Mouse (Mus musculus): Measurements from ENCODE around the gene Sgtb.
A peak's percentile ranks its signal among the peaks of the same experiment; 100 is the strongest.

Gene Sgtb

DNA sequence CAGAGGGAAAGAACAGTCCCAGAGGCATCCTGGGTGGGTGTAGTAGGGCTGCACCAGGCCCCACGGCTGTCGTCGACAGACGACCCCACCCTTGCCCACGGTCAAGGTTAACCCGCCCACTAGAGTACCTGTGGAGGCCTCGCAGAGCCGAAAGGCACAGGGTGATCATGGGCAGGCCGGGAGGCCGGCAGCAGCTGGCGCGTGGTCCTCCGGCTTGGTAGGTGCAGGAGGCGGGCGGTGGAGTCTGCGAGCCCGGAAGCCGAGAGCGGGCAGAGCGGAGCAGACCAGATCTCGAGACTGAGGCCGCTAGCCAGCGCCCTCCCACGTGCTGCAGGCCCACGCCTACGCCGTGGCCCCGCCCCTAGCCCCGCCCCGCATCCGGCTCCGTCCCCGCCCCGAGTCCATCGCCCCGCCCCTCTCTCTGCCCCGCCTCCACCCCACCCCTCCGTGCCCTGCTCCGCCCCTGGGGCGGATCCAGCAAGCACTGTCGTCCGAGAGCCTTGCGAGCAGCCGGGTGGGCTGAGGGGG is at the start of gene Sgtb, which contains the start of gene Nln:
Gene Sgtb, plus strand, starts transcription at position 454 of the 528 bp plus-strand sequence.
Gene Nln, minus strand, starts transcription at position 327 of the 528 bp plus-strand sequence.
- no peak; the same call in 1 of the 2 replicates for TF ChIP-seq GATA4 (IDR thresholded peaks at IDR 0.05; ENCODE audit: insufficient replicate concordance, low read length)

DNA sequence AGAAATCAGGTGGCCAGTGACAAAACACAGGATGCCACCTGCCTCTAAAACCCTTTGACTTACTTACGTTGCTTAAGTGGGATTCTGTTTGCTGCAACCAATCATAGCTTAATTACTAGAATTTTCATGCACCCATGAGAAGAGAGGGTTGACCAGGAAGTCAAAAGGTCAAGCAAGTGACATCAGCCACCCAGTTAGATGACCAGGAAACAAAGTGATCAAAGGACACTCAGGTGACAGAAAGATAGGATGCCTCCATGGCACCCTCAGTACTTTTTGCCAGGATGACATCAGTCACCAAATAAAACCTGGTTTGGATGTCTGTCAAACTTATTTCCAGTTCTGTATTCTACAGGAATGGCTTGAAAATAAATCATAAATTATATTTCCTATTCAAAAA is 49.3 kb upstream of the Sgtb start:
- TF ChIP-seq GATA4 (IDR thresholded peaks at IDR 0.05; ENCODE audit: insufficient replicate concordance, low read length): no peak

DNA sequence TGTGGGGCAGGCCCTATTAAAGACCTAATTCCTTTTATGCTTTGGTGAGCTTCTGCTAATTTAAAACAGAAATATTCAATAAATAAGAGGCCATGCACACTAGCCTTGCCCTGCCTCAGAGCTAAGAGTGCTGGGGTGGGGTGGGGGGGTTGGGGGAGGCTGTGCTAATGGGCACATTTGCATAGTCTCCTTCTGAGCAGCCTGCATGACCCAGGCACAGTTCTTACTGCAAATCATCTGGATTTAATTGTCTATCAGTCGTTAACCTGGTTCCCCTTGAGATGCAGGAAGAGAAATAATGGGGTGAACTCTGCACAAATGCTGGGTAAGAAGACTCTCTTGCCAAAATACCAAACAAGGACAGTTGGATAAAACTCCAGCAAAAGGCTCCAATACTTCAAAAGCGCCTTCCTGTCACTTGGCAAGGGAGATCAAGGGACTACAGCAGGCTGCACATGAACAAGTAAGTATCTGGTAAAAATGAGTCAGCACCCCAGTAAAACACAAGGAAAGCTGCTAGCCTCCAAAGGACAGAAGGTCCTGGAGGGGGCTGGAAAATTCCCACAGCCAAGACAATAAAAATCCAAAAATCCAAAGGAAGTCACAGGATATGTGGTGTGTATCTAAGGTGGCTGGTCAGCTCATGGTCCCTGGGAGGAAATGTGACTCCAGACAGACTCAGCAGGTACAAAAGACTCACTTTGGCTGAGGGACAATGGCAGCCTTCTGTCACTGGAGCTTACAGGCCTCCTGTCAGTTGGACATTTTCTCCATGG is 47.4 kb upstream of the Sgtb start:
- no peak for TF ChIP-seq GATA4 (IDR thresholded peaks at IDR 0.05; ENCODE audit: insufficient replicate concordance, low read length)

DNA sequence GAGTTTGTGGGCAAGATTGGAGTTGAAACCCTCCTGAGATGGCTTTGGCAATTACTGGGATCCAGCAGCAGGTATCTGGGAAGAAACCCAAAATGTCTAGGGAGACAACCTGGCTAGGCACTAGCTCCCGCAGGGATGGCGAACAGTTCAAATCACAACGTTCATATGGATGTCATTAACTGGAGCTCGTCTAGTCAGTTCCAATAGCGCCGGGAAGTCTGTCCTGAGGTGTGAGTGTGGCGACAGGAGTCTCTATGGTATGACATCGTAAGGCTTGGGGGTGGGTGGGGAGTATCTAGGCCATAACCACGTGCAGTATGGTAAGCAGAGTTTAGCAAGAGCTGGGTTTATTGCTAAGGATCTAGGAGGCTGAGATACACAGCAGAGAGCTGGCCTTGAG is 46.5 kb upstream of the Sgtb start:
- no peak for TF ChIP-seq GATA4 (IDR thresholded peaks at IDR 0.05; ENCODE audit: insufficient replicate concordance, low read length)

DNA sequence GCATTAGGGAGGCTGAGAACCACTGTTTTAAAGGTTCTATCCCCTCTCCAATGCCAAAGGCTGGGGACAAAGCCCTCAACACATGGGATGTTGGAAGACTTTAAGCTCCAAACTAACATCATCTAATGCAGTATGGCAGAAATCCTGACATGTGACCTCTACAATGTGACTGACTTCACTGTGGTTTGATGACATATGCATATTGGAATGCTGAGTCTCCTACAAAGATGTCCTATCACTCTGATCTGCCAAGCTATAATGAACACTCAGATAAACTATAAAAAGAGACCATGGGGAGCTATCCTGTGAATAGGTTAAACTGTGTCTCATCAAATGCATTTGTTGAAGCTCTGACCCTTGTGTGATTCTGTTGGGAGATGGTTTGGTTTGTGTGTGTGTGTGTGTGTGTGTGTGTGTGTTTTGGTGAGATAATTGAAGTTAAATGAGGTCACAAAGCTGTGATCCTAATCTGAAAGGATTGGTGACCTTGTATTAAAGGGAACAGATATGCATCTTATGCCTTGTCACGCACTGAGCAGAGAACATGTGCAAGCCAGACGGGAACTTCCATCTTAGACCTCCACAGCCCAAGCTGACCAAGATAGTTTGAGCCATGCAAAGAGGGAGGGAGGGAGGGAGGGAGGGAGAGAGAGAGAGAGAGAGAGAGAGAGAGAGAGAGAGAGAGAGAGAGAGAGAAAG is 43.7 kb upstream of the Sgtb start:
- TF ChIP-seq GATA4 (IDR thresholded peaks at IDR 0.05; ENCODE audit: insufficient replicate concordance, low read length): no peak

DNA sequence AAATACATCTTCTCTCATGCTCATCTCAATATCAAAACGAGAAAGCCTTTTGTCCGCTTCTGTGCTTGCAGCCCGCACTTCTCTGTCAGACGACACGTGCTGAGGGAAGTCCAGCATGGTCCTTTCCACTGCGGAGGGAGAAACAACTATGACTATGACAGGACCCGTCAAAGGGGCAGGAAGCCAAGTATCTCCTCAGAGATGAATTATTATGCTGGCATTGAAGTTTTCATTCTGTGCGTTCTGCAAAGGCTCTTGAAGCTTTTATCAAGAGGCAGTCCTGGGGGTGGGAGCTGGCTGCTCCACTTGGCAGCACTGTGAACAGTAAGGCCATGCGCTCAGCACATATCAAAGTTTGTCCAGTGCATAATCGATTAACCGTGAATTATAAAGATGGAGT is 40.3 kb upstream of the Sgtb start:
- no peak for TF ChIP-seq GATA4 (IDR thresholded peaks at IDR 0.05; ENCODE audit: insufficient replicate concordance, low read length)

DNA sequence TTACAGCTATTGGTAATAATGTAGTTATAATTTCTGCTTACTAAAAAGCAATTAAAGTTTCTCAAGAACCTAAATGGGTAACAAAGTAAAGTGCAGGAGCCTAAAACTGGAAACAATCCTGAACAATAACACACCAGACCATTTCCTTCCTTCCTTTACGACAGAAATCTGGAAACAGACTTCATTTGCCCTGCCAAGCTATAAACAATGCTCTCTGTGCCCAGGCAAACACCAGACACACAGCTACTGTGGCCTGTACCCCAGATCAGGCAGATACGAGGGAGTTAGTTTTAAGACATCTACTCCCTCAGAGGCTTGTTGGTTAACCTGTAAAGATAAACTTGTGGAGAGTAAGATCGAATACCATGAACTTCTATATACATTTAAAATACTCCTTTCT is 38.8 kb upstream of the Sgtb start:
- no peak for TF ChIP-seq GATA4 (IDR thresholded peaks at IDR 0.05; ENCODE audit: insufficient replicate concordance, low read length)

DNA sequence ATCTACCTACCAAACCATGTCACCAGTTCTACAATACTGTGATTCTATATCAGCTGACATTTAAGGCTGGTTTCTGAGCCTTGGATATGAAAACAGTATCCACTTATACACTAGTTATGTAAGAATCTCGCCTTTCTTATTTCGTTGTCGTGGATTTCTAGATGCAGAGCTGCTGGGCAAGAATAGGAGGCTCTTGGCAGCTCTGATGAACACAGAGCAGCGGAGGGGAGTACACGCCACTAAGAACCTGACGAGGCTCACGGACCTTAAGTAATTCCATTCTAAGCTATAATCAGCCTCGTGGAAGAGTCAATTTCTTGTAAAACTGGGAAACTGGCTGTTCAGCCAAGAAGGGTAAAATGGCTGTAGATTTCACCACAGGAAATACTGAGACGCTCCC is 37.2 kb upstream of the Sgtb start:
- TF ChIP-seq GATA4 (IDR thresholded peaks at IDR 0.05; ENCODE audit: insufficient replicate concordance, low read length): no peak

DNA sequence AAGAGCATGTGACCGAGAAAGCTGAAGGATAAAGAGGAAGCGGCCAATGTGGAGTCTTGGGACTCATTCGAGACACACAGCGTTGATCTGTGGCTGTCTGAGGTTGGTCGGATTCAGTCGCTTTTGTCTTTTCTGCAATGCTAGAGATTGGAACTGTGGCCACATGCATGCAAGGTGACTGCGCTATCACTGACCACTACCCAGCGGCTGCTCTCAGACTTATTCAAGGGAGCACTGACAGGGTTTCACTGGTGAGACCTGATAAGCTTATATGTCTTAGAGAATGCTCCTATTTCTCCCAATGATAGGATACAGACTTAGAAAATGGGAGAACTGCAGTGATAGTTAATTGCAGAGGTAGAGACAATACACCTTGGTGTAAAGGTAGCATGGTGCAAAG is 35.3 kb upstream of the Sgtb start:
- TF ChIP-seq GATA4 (IDR thresholded peaks at IDR 0.05; ENCODE audit: insufficient replicate concordance, low read length): no peak

DNA sequence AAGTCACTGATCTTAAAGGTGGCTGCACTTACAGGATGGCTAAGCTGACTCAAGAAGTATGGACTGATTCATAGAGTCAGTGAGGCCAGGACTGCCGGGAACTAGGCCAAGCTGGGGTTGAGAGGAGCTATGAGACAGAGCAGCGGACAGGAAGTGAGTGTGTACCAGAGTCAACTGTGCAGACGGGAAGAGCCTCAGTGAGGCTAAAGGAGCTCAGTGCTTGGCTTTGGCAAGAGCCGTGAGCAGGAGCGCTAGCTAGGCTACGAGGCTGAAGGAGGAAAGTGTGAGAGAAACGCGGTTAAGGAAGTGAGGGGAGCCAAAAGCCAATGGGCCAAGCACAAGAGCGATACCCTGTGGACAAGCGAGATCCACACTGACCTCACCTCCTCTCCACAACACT is 34.8 kb upstream of the Sgtb start:
- peak; percentile 25; the same call in 1 of the 2 replicates for TF ChIP-seq GATA4 (IDR thresholded peaks at IDR 0.05; ENCODE audit: insufficient replicate concordance, low read length)

DNA sequence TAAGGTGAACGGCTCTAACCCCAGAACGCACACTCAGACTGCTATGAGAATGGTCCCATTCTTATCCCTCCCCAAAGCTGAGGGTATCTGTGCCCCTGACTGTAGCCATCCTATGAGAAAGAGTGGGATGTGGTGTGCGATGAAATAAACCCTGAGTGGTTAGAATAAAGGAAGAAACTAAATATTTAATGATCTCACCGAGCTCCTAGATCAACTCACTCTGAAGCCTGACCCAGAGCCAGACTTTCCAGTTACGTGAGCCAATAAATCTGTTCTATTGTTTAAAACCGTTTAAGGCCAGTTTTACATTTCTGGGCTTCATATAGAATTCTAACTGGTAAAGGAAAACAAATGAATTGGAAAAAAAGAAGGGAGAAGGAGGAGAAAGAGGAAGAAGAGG is 32.5 kb upstream of the Sgtb start:
- TF ChIP-seq GATA4 (IDR thresholded peaks at IDR 0.05; ENCODE audit: insufficient replicate concordance, low read length): no peak

DNA sequence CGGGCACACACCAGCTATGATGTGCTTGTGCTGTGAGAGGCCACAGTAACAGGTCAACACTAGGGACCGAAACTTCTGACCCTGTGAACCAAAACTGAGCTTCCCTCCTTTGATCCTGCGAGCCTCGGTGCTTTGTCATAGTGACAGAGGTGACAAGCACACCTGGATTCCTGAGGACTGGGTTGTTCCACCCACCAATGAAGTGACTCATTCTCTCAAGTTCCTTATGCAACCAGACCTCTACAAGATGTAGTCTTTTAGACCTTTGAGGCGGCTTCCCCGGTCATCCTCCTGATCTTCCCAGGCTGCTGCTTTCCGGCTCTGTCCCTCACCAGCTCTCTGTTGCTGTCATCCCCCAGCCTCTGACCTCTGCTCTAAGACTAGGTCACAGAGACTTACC is 27.0 kb upstream of the Sgtb start:
- TF ChIP-seq GATA4 (IDR thresholded peaks at IDR 0.05; ENCODE audit: insufficient replicate concordance, low read length): no peak

DNA sequence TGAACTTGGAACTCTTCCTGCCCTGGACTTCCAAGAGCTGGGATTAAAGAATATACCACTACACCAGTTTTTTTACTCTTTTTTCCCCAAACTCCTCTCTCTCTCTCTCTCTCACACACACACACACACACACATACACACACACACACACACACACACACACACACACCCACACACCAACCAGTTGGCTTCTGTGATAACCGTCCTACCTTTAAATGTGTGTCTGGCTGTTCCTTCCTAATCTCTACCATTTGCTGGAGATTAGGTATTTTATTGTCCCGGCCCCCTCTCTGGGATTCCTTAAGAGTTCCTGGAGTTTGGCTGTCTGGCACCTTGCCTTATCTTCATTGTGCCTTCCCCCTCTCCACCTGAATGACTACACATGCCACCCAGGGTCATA is 24.9 kb upstream of the Sgtb start:
- no peak for TF ChIP-seq GATA4 (IDR thresholded peaks at IDR 0.05; ENCODE audit: insufficient replicate concordance, low read length)

DNA sequence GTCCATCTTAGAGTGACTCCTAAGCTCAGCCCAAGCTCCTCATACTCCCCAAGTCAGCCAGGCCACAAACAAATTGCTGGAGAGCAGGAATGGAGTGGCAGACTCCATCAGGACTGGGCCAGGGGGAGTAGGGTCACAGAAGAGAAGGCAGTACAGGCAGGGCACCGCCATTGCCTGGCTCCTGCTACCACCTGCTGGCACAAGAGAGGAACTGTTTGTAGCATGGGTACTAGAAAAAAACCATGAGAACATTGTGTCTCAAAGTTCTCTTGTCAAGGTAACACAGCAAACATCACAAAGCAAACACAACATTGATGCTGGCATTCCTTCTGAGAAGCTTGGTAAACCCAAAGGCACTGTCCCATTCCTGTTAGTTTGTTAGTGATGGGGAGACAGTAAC is 20.2 kb upstream of the Sgtb start:
- no peak for TF ChIP-seq GATA4 (IDR thresholded peaks at IDR 0.05; ENCODE audit: insufficient replicate concordance, low read length)

DNA sequence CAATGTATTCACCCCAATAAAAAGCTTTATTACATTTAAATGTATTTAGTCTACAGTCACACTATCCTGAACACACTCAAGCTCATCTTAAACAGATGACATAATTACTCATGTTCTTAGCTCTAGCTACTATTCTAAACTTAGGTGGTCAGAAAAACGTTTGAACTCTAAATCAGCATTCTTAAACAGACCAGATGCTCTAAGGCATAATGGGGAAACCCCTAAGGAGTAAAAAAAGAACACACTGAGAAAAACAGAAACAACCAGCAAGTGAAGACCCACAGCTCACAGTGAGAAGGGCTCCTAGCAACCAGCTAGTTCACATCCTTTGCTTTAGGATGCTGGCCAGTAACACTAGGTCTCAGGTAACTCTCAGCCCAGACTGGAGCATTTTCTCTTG is 17.8 kb upstream of the Sgtb start:
- no peak for TF ChIP-seq GATA4 (IDR thresholded peaks at IDR 0.05; ENCODE audit: insufficient replicate concordance, low read length)

Measured in liver, adult (tissue).